Mouse (Mus musculus) spleen, adult 2 months (tissue): ENCODE measurements at regions not wholly inside any gene's neighbourhood (a gene's known extent, or its start where the extent isn't known, plus 50 kb on each side); places are given as distances from the start of the nearest gene placed in this dataset.

Experiments
- DNase-seq, 2 experiments: peaks; one replicate each; pipeline versions ENCODE4 v3.0.0 to v3.0.0-alpha.2; 2012 to 2021; ENCODE audit warnings: low spot score in 2 of 2, low read depth in 1 of 2
- H3K27ac ChIP-seq: fragments of 200-500 bp; 2 replicates; pipeline ENCODE4 v1.5.1; 2012; ENCODE audit warnings: low read length, inconsistent platforms; ENCODE audit not compliant: insufficient read depth
- H3K27me3 ChIP-seq: fragments of 200-500 bp; 2 replicates; pipeline ENCODE4 v1.6.1; 2012; ENCODE audit warnings: mild to moderate bottlenecking, moderate library complexity, low read length, inconsistent platforms; ENCODE audit not compliant: control insufficient read depth, insufficient read depth
- H3K36me3 ChIP-seq: fragments of 200-500 bp; 2 replicates; pipeline ENCODE4 v1.6.1; 2012; ENCODE audit warnings: mild to moderate bottlenecking, low read length, inconsistent platforms; ENCODE audit not compliant: control insufficient read depth, insufficient read depth
- H3K4me1 ChIP-seq: fragments of 200-500 bp; 2 replicates; pipeline ENCODE4 v1.6.1; 2011; ENCODE audit warnings: inconsistent platforms; ENCODE audit not compliant: control insufficient read depth, insufficient read depth, insufficient read length
- H3K4me3 ChIP-seq: fragments of 200-500 bp; 2 replicates; pipeline ENCODE4 v1.5.1; 2011; ENCODE audit warnings: mild to moderate bottlenecking, inconsistent platforms; ENCODE audit not compliant: insufficient read depth, insufficient read length; ENCODE audit errors: extremely low read depth
- CTCF ChIP-seq: fragments of 200-500 bp; IDR thresholded peaks from 2 replicates; pipeline ENCODE4 v1.5.1; 2011; ENCODE audit warnings: mild to moderate bottlenecking, inconsistent platforms; ENCODE audit not compliant: insufficient read depth, insufficient read length, insufficient replicate concordance; ENCODE audit errors: extremely low read depth
- POLR2A ChIP-seq: fragments of 200-500 bp; IDR thresholded peaks from 2 replicates; pipeline ENCODE4 v1.6.1; 2011; ENCODE audit warnings: low read depth, low read length, inconsistent platforms
- WGBS: fragments of 180-500 bp; shearing (Covaris S2); methylation state at CpG from one replicate; pipeline ENCODE4 v1.1.7; 2018; 5-methylcytosine and 5-hydroxymethylcytosine counted together

GRCm38 (mm10) chr5:64597021-64597420, 206.2 kb upstream of the Klf3 start:
- WGBS: 89% methylated on average over 7 of the region's 7 CpGs
- no peak overlapping the region for H3K27ac ChIP-seq
- TF ChIP-seq CTCF: no peak
- no peak for TF ChIP-seq POLR2A
- H3K27me3 ChIP-seq: no peaks in the 10 kb centered on the region
- no peak for DNase-seq
- H3K4me3 ChIP-seq: no peak overlapping the region
- peaks cover 11% of the 10 kb centered on the region for H3K4me1 ChIP-seq
- no peaks in the 10 kb centered on the region for H3K36me3 ChIP-seq

- no peak for DNase-seq
Observed at GRCm38 (mm10) chr5:64597451-64597850, 205.7 kb upstream of the Klf3 start.

GRCm38 (mm10) chr5:64598606-64599005, 204.6 kb upstream of the Klf3 start:
- no peak for DNase-seq
- WGBS: 46% methylated on average over 3 of the region's 3 CpGs

More at GRCm38 (mm10) chr5:64597451-64597850, 205.7 kb upstream of the Klf3 start:
- H3K4me1 ChIP-seq: peaks cover 11% of the 10 kb centered on the region
- TF ChIP-seq CTCF (no peak), POLR2A (no peak)
- H3K4me3 ChIP-seq: no peak overlapping the region
- no peaks in the 10 kb centered on the region for H3K27me3 ChIP-seq
- 93% methylated on average over 3 of the region's 3 CpGs for WGBS
- H3K27ac ChIP-seq: no peak overlapping the region
- H3K36me3 ChIP-seq: no peaks in the 10 kb centered on the region

DNA sequence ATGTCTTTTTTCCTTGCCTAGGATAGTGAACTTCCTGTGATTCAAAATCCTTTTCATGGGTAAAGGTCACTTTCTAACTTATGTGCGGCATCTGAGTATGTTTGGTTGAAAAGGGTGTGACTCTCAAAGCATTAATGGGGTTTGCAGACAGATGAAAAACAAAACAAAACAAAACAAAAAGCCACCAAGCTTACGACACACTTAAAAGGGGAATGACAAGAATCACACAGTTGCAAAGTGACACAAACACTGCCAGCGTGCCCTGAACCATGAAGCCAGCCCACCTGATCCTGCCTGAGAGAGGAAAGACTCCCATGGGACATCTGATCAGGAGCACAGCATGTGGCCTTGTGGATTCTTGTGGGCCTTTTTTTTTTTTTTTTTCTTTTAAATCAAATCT, 204.2 kb upstream of the Klf3 start:
- WGBS: 43% methylated on average over 3 of the region's 3 CpGs
- Histone ChIP-seq H3K27me3 (no peaks in the 10 kb centered on the region), H3K27ac (no peak overlapping the region), H3K4me1 (peaks cover 11% of the 10 kb centered on the region), H3K36me3 (no peaks in the 10 kb centered on the region), H3K4me3 (no peak overlapping the region)
- no peak for TF ChIP-seq CTCF
- no peak for TF ChIP-seq POLR2A
- DNase-seq: no peak

More at GRCm38 (mm10) chr5:64598606-64599005, 204.6 kb upstream of the Klf3 start:
- H3K4me1 ChIP-seq: peaks cover 11% of the 10 kb centered on the region
- no peak overlapping the region for H3K4me3 ChIP-seq
- no peak overlapping the region for H3K27ac ChIP-seq
- no peak for TF ChIP-seq POLR2A
- no peak for TF ChIP-seq CTCF
- H3K36me3 ChIP-seq: no peaks in the 10 kb centered on the region
- H3K27me3 ChIP-seq: no peaks in the 10 kb centered on the region

DNA sequence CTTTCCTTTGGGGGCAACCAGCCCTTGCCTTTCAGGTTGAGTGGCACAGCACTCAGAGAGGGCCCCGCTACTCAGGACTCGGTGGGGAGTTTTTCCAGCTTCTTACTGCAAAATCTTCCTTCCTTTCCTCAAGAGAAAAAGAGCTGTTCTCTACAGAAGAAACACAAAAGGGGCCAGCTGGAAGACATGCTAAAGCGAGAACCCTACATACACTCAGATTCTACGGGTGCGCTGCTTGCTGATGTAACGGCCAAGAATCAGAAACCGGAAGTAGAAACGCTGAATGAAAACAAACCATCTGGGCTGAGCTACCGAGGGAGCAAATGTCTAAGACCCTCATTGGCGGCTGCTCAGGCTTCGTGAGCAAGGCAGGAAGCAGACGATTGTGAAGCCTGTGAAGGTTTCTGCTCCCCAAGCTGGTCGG, 203.3 kb upstream of the Klf3 start:
- peaks cover 11% of the 10 kb centered on the region for H3K4me1 ChIP-seq
- peak; percentile 59 to 76 for DNase-seq
- no peak for TF ChIP-seq CTCF
- no peak; the same call in none of the 2 replicates for TF ChIP-seq POLR2A
- H3K27me3 ChIP-seq: no peaks in the 10 kb centered on the region
- no peaks in the 10 kb centered on the region for H3K36me3 ChIP-seq
- H3K4me3 ChIP-seq: peak overlapping the region; percentile 29; the same call in 1 of the 2 replicates
- H3K27ac ChIP-seq: peak overlapping the region; percentile 90
- WGBS: 3% methylated on average over 13 of the region's 13 CpGs

GRCm38 (mm10) chr5:64600392-64600791, 202.8 kb upstream of the Klf3 start:
- H3K4me1 ChIP-seq: peaks cover 11% of the 10 kb centered on the region
- H3K27me3 ChIP-seq: no peaks in the 10 kb centered on the region
- H3K36me3 ChIP-seq: no peaks in the 10 kb centered on the region
- no peak overlapping the region for H3K4me3 ChIP-seq
- no peak for DNase-seq
- TF ChIP-seq CTCF (no peak), POLR2A (no peak)
- 44% methylated on average over 7 of the region's 7 CpGs for WGBS
- peak overlapping the region; percentile 90 for H3K27ac ChIP-seq

DNA sequence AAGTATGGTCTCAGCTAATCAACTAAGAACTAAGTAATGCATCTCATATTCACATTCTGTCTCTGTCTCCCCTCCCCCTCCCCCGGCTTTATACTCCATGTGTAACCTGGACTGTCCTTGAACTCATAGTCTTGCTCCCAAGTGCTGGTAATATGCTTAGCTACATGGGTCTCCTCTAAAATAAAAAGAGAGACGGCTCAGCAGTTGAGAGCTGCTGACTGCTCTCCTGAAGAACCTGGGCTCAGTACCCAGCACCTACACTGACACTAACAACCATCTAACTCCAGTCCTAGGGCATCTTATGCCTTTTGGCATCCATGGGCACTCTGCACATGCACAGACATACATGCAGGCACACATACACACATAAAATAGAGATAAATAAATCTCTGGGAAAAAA, 202.4 kb upstream of the Klf3 start:
- no peak overlapping the region for H3K27ac ChIP-seq

More for the DNA sequence above, 202.4 kb upstream of the Klf3 start:
- DNase-seq: no peak
- TF ChIP-seq CTCF (no peak), POLR2A (no peak)
- H3K4me1 ChIP-seq: peaks cover 11% of the 10 kb centered on the region; the same call in 1 of the 2 replicates
- no peaks in the 10 kb centered on the region for H3K36me3 ChIP-seq
- 73% methylated on average over 2 of the region's 2 CpGs for WGBS
- H3K27me3 ChIP-seq: no peaks in the 10 kb centered on the region
- no peak overlapping the region for H3K4me3 ChIP-seq
